Mouse (Mus musculus) CH12.LX (cell line): ENCODE data around the gene Clp1. TPM values are rescaled to one million over a fixed set of nuclear protein-coding genes. Genes with fewer than 3 reads are reported as not detected.
A peak's percentile ranks its signal among the peaks of the same experiment; 100 is the strongest.

Experiments used
- DNase-seq: peaks from one replicate; pipeline ENCODE4 v3.0.0-alpha.2; 2013; ENCODE audit errors: extremely low read depth
- H3K27ac ChIP-seq: 2 replicates; pipeline ENCODE4 v1.5.1; 2012; ENCODE audit warnings: low read depth, mild to moderate bottlenecking, control low read depth, moderate library complexity; ENCODE audit not compliant: insufficient read depth
- H3K27me3 ChIP-seq: replicated peaks from 2 replicates; pipeline ENCODE3; 2012; ENCODE audit warnings: inconsistent platforms
- H3K36me3 ChIP-seq, 2 experiments: replicated peaks in 1 of 2; 2 replicates each; pipeline versions ENCODE3 to v1.6.1; 2012; ENCODE audit warnings: inconsistent platforms in 1 of 2, low read length in 1 of 2, mild to moderate bottlenecking in 1 of 2, mixed read lengths in 1 of 2, moderate library complexity in 1 of 2; ENCODE audit not compliant: control insufficient read depth in 1 of 2, insufficient read depth in 1 of 2
- H3K4me1 ChIP-seq, 2 experiments: 2 replicates each; pipeline ENCODE4 v1.6.1; 2012; ENCODE audit warnings: inconsistent platforms in 1 of 2, moderate library complexity in 1 of 2; ENCODE audit not compliant: insufficient read depth in 2 of 2, control insufficient read depth in 1 of 2
- H3K4me2 ChIP-seq: 2 replicates; pipeline ENCODE4 v1.6.1; 2012; ENCODE audit warnings: low read depth, mild to moderate bottlenecking, control low read depth; ENCODE audit not compliant: poor library complexity, insufficient read depth, severe bottlenecking
- H3K4me3 ChIP-seq, 3 experiments: fragments of 150-350 bp in 1 of 3; sonication (generic) in 1 of 3; replicated peaks in 1 of 3; 2 replicates each; pipeline versions ENCODE3 to v1.5.1; 2011 to 2012; ENCODE audit warnings: low read depth in 2 of 3, low read length in 2 of 3, mild to moderate bottlenecking in 2 of 3, moderate library complexity in 2 of 3, control low read depth in 1 of 3, improper control_type of control experiment in 1 of 3, inconsistent platforms in 1 of 3, mixed read lengths in 1 of 3; ENCODE audit not compliant: poor library complexity in 1 of 3
- H3K79me2 ChIP-seq: replicated peaks from 2 replicates; pipeline ENCODE4 v1.6.1; 2012; ENCODE audit warnings: mild to moderate bottlenecking, moderate library complexity; ENCODE audit not compliant: control insufficient read depth, poor library complexity, insufficient read depth, severe bottlenecking; ENCODE audit errors: extremely low read depth
- H3K9ac ChIP-seq: 2 replicates; pipeline ENCODE4 v1.6.1; 2012; ENCODE audit warnings: low read depth, mild to moderate bottlenecking, control low read depth, moderate library complexity; ENCODE audit not compliant: insufficient read depth
- H3K9me3 ChIP-seq: replicated peaks from 2 replicates; pipeline ENCODE3; 2012; ENCODE audit warnings: low read length, inconsistent platforms, mixed read lengths
- BHLHE40 ChIP-seq: IDR thresholded peaks from 2 replicates; pipeline ENCODE4 v1.6.1; 2011; ENCODE audit warnings: mild to moderate bottlenecking, low read depth, low read length, improper control_type of control experiment
- CHD1 ChIP-seq: IDR thresholded peaks from 2 replicates; pipeline ENCODE4 v1.6.1; 2012; ENCODE audit warnings: low read depth, low read length, improper control_type of control experiment, inconsistent platforms
- CTCF ChIP-seq, 2 experiments: IDR thresholded peaks in 1 of 2; conservative IDR thresholded peaks in 1 of 2; 2 replicates each; pipeline ENCODE4 v1.5.1; 2011 to 2012; ENCODE audit warnings: low read depth in 2 of 2, low read length in 2 of 2, improper control_type of control experiment in 1 of 2, inconsistent platforms in 1 of 2, mild to moderate bottlenecking in 1 of 2, moderate library complexity in 1 of 2
- ETS1 ChIP-seq: conservative IDR thresholded peaks from 2 replicates; pipeline ENCODE4 v1.6.1; 2012; ENCODE audit warnings: low read depth, mild to moderate bottlenecking, inconsistent platforms, low read length, improper control_type of control experiment, moderate library complexity
- GABPA ChIP-seq: IDR thresholded peaks from 2 replicates; pipeline ENCODE4 v1.6.1; 2012; ENCODE audit warnings: low read depth, low read length, improper control_type of control experiment, inconsistent platforms; ENCODE audit not compliant: insufficient replicate concordance
- HCFC1 ChIP-seq: IDR thresholded peaks from 2 replicates; pipeline ENCODE4 v1.6.1; 2012; ENCODE audit warnings: low read depth, mild to moderate bottlenecking, inconsistent platforms, low read length, improper control_type of control experiment
- MAFK ChIP-seq: IDR thresholded peaks from 2 replicates; pipeline ENCODE4 v1.6.1; 2011; ENCODE audit warnings: low read length, improper control_type of control experiment; ENCODE audit not compliant: insufficient replicate concordance
- MAX ChIP-seq: IDR thresholded peaks from 2 replicates; pipeline ENCODE4 v1.6.1; 2011; ENCODE audit warnings: low read length, improper control_type of control experiment
- MXI1 ChIP-seq: IDR thresholded peaks from 2 replicates; pipeline ENCODE4 v1.6.1; 2011; ENCODE audit warnings: mild to moderate bottlenecking, low read depth, low read length, improper control_type of control experiment
- MYC ChIP-seq: IDR thresholded peaks from 2 replicates; pipeline ENCODE4 v1.6.1; 2011; ENCODE audit warnings: low read depth, mild to moderate bottlenecking, improper control_type of control experiment, low read length
- NELFE ChIP-seq: IDR thresholded peaks from 2 replicates; pipeline ENCODE4 v1.6.1; 2011; ENCODE audit warnings: low read depth, low read length, improper control_type of control experiment
- POLR2A ChIP-seq: IDR thresholded peaks from 2 replicates; pipeline ENCODE4 v1.6.1; 2011; ENCODE audit warnings: low read depth, mild to moderate bottlenecking, improper control_type of control experiment, low read length
- POLR2AphosphoS2 ChIP-seq: IDR thresholded peaks from 2 replicates; pipeline ENCODE4 v1.6.1; 2011; ENCODE audit warnings: low read depth, low read length, improper control_type of control experiment
- RAD21 ChIP-seq: IDR thresholded peaks from 2 replicates; pipeline ENCODE4 v1.6.1; 2011; ENCODE audit warnings: low read depth, mild to moderate bottlenecking, low read length, improper control_type of control experiment, moderate library complexity
- RCOR1 ChIP-seq: conservative IDR thresholded peaks from 2 replicates; pipeline ENCODE4 v1.6.1; 2012; ENCODE audit warnings: low read depth, mild to moderate bottlenecking, inconsistent platforms, low read length, improper control_type of control experiment
- SMC3 ChIP-seq: IDR thresholded peaks from 2 replicates; pipeline ENCODE4 v1.6.1; 2011; ENCODE audit warnings: low read depth, low read length, improper control_type of control experiment
- TBP ChIP-seq: conservative IDR thresholded peaks from 2 replicates; pipeline ENCODE4 v1.6.1; 2011; ENCODE audit warnings: low read depth, low read length, improper control_type of control experiment
- TCF12 ChIP-seq: IDR thresholded peaks from 2 replicates; pipeline ENCODE4 v1.6.1; 2014; ENCODE audit warnings: low read depth, mild to moderate bottlenecking, inconsistent platforms, low read length, improper control_type of control experiment
- UBTF ChIP-seq: IDR thresholded peaks from 2 replicates; pipeline ENCODE4 v1.6.1; 2012; ENCODE audit warnings: low read depth, mild to moderate bottlenecking, inconsistent platforms, low read length, improper control_type of control experiment, moderate library complexity
- USF1 ChIP-seq: IDR thresholded peaks from 2 replicates; pipeline ENCODE4 v1.6.1; 2014; ENCODE audit warnings: low read depth, mild to moderate bottlenecking, inconsistent platforms, low read length, improper control_type of control experiment
- USF2 ChIP-seq: conservative IDR thresholded peaks from 2 replicates; pipeline ENCODE4 v1.6.1; 2011; ENCODE audit warnings: low read depth, low read length, improper control_type of control experiment
- dilution Hi-C: fragments of 300-500 bp; cut with MboI; formaldehyde crosslinking; loops from 2 replicates; pipeline ENCODE4 v1.14.3; 2020; ENCODE audit warnings: low sequenced_read_pairs; ENCODE audit not compliant: extremely low pct_unique_long_range_greater_than_20kb, extremely low pct_ligation_motif_present
- in situ Hi-C: fragments of 300-500 bp; cut with MboI; formaldehyde crosslinking; loops from 3 replicates; pipeline ENCODE4 v1.14.3; 2019; ENCODE audit warnings: low sequenced_read_pairs, low pct_ligation_motif_present, low pct_unique_long_range_greater_than_20kb, mixed read lengths
- polyA plus RNA-seq: library from polyadenylated mRNA; unstranded; fragments of >175 nt; gene quantifications from 2 replicates; pipeline ENCODE4 v1.2.1, GENCODE M21; 2012; ENCODE audit warnings: low read depth; ENCODE audit not compliant: insufficient read length
- total RNA-seq, 2 experiments: library from RNA; depleted of rRNA; stranded (reverse); fragments of 300-350 nt in 1 of 2; fragments of >200 nt in 1 of 2; gene quantifications; 2 replicates each; pipeline ENCODE4 v1.2.3; 2012 to 2014

Gene Clp1
- total and polyA plus RNA-seq, 3 experiments: 32.0 to 65.2 (median 46.5) TPM

DNA sequence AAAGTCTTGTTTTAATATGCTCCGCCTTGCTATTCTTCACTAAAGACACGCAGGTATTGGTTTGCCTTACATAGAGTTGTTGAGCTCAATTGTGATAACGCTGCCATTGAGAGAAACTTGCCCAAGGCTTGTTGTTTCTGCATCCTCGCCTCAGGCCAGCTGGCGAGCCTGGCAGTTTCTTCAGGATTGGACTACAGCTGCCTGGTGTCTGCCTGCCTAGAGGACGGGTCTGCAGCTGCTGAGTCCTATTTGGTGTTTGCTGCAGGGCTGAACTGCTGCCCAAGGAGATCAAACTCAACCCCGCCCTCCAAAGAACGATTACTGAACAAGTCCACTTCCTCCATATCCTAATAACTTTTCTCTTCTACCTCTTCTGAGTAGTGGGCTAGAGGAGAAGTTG lies 33.6 kb upstream of the Clp1 start:
- TF ChIP-seq RAD21 (no peak), POLR2A (no peak), MAX (no peak), POLR2AphosphoS2 (no peak), MXI1 (no peak), TBP (no peak), UBTF (no peak), MYC (no peak), ETS1 (no peak), GABPA (no peak), NELFE (no peak), USF2 (no peak), RCOR1 (no peak)
- TF ChIP-seq, all 38 proteins: peak for 0
- in situ Hi-C loops: no loop called here
- dilution Hi-C loops: no loop called here
- Histone ChIP-seq H3K79me2 (no peaks in the 10 kb centered on the region), H3K4me2 (no peak overlapping the region), H3K4me3 (no peak overlapping the region), H3K27ac (no peak overlapping the region), H3K4me1 (0 out of 4 replicates have a peak, but pooled peaks cover 0 to 5% of the 10 kb centered on the region in 2 experiments), H3K9ac (no peak overlapping the region), H3K9me3 (no peaks in the 10 kb centered on the region), H3K27me3 (peaks cover 4% of the 10 kb centered on the region), H3K36me3 (no peaks in the 10 kb centered on the region)
- DNase-seq: no peak

DNA sequence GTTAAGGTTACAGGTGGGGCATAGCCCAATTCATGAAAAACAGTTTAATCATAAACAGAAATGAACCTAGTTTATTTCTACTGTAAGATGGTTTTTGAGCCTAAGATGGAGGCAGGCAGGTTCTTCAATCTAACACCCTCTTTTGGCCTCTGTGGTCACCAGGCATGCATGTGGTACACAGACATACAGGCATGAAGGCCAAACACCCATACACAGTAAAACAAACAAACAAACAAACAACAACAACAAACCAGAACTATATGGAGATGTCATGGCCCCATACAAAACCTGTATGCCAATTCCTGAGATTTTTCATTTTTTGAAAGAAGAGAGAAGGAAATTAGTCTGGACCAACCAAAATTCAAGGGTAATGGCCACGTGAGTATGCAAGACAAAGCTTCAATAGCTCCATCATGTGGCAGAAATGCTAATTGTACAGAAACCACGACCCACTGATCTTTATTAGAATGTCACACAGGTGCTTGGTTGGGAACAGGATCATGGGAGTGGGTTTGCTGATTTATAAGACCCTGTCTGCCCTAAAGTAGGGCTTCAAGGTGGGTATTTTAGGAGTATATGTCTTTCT lies 31.5 kb upstream of the Clp1 start:
- Histone ChIP-seq H3K4me1 (0 out of 4 replicates have a peak, but pooled peaks cover 0 to 5% of the 10 kb centered on the region in 2 experiments), H3K4me3 (no peak overlapping the region), H3K27ac (no peak overlapping the region), H3K9me3 (no peaks in the 10 kb centered on the region), H3K27me3 (peaks cover 2% of the 10 kb centered on the region), H3K4me2 (no peak overlapping the region), H3K36me3 (no peaks in the 10 kb centered on the region), H3K9ac (no peak overlapping the region), H3K79me2 (no peaks in the 10 kb centered on the region)
- peak; percentile 44 for DNase-seq
- peak; percentile 90 for TF ChIP-seq BHLHE40
- peak; percentile 66 for TF ChIP-seq SMC3
- peak; percentile 85 for TF ChIP-seq MYC
- peak; percentile 80 for TF ChIP-seq USF1
- TF ChIP-seq TCF12: no peak
- TF ChIP-seq POLR2A: no peak
- TF ChIP-seq USF2: peak; percentile 80
- TF ChIP-seq MAFK: no peak
- TF ChIP-seq CHD1: no peak
- TF ChIP-seq HCFC1: no peak
- no peak for TF ChIP-seq TBP
- TF ChIP-seq RAD21: peak; percentile 64
- peak; percentile 89 for TF ChIP-seq MAX
- peak; percentile 30 to 77; a peak in 2 of 4 replicates for TF ChIP-seq CTCF (conservative IDR thresholded peaks at IDR 0.05 in 1 of 2, IDR thresholded peaks at IDR 0.05 in 1 of 2; ENCODE audit: low read depth in 2 of 2, low read length in 2 of 2)
- in situ Hi-C loops (no loop called here), dilution Hi-C loops (no loop called here)
